Mouse (Mus musculus) erythroblast, adult 5-6 weeks (primary cell): ENCODE results near the gene Pom121. TPM values are rescaled to one million over a fixed set of nuclear protein-coding genes. Genes with fewer than 3 reads are reported as not detected.
A peak's percentile ranks its signal among the peaks of the same experiment; 100 is the strongest.

Source experiments
- ATAC-seq: replicated peaks from 2 replicates; pipeline ENCODE4 v1.8.0; 2016; ENCODE audit warnings: moderate number of reproducible peaks, mild to moderate bottlenecking, moderate TSS enrichment, inconsistent platforms; ENCODE audit not compliant: poor library complexity, low FRiP score, severe bottlenecking
- total RNA-seq, 2 experiments: library from RNA; stranded (forward) in 1 of 2; stranded (reverse) in 1 of 2; fragments of 150-400 nt in 1 of 2; fragments of 200-764, 138-1000 nt in 1 of 2; gene quantifications; 2 replicates each; pipeline versions ENCODE4 v1.2.3 to v1.2.4; 2015 to 2017; ENCODE audit warnings: low replicate concordance in 2 of 2

Gene Pom121
- total RNA-seq (2015; ENCODE audit: low replicate concordance) = 13.8 and 21.3 TPM in 2 replicates
- total RNA-seq (2017; ENCODE audit: low replicate concordance) = 2.8 and 4.3 TPM in 2 replicates

DNA sequence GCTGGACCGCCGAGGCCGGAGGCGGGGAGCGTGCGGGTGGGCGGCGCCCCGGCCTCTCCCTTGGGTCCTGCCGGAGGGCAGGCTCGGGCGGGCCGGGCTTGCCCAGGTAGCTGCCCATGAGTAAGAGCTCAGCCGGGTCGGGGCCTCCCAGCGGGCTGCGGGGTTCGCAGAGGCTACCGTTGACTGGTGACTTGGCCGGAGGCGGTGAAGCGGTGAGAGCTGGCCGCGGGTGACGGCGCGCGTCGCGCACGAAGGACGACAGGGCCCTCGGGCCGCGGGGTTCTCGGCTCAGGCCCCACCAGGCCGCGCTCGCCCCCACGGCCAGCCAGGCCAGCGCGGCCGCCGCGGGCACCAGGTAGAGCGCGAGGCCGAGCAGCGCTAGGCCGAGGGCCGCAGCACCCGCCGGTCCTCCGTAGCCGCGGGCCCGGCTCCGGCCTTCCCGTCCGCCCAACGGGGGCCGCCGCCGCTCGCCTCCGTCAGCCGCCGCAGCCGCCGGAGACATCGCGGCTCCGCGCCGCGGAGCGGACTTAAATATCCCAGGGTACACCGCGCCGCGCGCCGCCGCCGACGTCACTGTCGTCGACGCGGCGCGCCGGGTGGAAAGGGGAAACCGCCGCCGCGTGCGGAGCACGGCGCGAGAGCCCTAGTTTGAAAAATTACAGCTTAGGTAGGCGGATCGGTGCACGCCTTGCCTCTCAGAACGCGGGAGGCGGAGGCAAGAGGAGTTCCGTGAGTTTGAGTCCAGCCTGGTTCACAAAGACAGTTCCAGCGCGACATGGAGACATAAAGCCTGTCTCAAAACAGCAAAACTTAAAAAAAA, at the start of gene Pom121:
Gene Pom121, minus strand, starts transcription at position 543 of the 820 bp plus-strand sequence.
- peak; percentile 86 for ATAC-seq

DNA sequence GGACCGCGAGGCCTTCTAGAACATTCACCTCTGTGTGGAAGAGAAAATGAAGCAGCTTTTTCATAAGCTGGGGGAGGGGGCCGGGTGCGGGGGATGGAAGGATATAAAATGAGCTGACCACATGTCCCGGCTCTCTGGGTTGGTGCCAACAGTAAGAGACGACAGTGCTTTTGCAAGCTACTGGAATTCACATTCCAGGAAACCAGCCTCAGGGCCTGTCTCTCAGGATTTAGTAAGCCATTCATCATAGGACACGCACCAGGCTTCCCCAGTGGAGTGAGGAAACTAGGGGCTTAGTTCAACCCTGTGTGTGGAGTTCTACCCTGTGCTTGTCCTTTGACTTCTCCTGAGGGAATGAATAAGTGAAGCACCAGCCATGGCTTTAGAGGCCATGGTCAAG, 48.1 kb upstream of the Pom121 start:
- no peak for ATAC-seq

DNA sequence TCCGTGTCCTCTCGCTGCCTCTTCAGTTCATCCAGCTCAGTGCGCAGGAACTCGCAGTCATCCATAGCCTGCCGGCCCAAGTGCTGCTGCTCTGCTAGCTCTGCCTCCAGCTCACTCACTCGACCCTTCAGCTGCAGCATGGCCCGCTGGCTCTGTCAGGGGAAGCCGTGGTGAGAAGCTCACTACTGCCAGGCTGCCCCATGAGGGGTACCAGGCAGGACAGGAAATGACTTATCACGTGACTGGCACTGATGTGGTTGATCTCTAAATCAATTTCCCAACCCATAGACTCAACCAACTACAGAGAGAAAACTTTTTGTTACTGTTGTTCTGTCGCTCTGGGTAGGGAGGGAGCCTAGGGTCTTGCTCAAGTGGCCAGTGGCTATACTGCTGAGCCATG, 40.7 kb upstream of the Pom121 start:
- ATAC-seq = no peak

DNA sequence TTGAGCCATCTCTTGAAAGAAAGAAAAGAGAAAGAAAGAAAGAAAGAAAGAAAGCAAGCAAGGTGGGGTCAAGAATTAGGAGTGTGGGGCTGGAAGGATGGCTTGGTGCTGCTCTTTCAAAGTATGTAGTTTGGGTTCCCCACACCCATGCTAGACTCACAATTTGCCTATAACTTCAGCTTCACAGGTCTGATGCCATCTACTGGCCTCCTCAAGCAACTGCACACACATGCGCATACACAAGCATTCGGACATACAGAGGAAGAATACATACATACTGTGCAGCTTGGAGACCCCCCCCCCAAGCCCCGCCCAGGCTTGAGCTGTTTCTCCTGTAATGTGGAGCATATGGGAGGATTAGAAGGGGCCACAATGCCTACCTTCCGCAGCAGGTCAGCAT, 39.5 kb upstream of the Pom121 start:
- ATAC-seq = no peak

DNA sequence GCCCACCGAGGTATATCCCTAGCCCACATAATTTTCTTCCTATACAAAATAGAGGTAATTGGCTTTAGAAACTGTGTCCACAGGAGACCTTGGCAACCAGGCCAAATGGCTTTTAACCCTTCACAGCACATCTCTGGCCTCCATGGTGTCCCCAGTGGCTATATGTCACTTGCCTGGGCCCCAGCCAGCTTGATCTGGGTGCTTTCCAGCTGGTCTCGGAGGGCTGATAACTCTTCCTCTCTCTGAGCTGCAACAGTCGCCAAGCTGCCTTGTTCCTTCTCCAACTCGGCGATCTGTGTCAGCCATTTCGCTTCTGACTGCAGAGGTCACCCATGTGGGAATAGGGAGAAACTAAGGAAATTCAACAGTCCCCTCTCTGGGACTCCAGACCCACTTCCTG, 36.8 kb upstream of the Pom121 start:
- no peak for ATAC-seq

DNA sequence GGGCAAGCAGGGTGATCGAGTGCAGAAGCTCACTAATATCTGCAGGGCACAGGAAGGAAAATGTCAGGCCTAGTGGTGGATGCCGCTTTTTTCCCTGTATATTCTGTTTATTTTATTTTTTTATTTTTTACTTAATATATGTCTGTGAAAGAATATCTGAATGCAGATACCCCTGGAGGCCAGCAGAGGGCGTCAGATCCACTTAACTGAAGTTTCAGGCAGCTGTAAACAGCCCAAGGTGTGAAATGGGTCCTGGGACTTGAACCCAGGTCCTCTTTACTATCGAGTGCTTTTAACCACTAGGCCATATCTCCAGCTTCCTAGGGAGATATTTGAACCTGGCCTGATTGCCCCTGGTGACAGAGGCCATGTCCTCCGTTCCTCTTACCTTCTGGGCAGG, 34.4 kb upstream of the Pom121 start:
- no peak for ATAC-seq

DNA sequence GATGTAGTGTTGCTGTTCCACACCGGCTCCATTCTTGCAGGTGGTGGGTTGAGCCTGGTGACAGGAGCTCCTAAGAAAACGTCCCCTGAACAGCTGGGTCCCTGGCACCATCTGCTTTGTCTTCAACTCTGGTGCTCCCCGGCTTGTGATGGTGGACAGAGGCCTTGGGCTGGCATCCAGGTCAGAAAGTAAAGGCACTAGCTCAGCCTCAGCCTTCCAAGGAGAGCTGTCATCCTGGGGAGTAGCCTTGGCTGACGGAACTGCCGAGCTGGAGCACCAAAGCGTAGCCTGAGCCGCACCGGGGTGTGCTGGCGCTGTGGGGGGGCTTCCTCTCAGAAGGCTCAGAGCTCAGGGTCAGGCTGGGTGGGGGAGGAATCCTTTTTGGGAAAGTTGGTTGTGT, 15.9 kb upstream of the Pom121 start:
- no peak for ATAC-seq

DNA sequence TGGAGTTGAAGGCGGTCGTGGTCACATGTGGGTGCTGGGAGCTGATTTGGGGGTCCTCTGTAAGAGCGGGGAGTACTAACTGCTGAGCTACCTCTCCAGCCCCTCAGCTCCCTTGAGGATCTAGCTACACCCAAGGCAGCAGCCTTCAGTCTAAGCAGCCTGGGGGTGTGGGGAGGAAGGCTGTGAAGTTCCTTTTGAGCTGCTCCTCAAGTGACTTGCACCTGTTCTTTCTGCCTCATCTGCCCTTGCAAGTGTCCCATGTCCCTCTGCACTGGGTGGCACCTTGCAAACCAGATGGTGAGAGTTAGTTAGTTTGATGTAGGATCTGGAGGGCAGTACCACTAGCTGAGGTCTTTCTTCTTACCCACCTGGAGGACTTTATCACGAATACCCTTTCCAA, 13.8 kb upstream of the Pom121 start:
- ATAC-seq = no peak

DNA sequence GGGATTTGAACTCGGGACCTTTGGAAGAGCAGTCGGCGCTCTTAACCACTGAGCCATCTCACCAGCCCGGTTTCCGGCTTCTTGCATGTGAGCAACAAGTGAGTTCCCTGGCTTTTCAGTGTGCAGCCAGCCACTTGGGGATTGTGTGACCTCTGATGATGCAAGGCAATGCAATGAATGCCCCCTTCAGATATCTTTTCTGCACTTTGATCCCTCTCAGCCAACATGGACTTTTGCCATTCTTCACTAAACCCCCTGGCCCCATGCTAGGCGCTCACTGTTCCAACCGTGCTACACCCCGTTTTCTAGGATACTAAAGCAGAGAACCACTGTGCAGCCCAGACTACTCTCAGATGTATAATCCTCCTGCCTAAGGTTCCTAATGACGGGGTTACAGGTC, 11.1 kb upstream of the Pom121 start:
- no peak for ATAC-seq

DNA sequence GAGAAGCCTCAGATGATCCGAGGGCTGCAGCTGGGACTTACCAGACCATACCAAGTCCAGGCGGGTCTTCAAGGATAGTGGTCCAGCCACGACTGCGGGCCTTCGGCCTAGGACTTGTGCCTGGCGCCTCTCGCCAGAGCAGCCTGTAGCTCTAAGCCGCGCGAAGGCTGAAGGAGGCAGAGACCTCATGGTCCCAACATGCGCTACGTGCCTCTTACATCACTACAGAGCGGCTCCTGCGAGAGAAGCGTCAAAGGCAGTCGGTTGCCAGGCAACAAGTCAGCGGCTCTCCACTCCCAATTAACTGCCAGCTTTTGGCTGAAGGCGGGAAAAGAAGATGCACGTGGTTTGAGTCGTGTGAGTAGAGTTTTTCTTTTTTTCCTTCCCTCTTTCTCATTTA, 10.3 kb upstream of the Pom121 start:
- ATAC-seq = no peak

DNA sequence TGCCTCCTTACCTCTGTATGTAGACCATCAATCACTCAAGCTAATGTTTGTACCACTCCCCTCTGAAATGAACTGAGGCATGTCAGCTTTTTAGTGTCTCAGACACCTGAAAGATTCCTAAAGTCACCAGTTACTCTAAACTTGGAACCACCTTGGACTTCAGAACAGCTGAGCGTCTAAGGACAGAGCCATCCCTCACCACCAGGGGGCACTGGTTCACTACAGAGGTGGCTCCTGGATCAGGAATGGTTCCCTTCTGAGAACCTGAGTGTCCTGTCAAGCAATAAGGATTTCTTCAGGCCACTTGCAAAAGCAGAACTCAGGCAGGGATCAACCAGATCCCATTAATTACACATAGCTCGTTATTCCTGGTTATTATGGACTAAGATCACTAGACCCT, 5.9 kb upstream of the Pom121 start:
- peak; percentile 71 for ATAC-seq

DNA sequence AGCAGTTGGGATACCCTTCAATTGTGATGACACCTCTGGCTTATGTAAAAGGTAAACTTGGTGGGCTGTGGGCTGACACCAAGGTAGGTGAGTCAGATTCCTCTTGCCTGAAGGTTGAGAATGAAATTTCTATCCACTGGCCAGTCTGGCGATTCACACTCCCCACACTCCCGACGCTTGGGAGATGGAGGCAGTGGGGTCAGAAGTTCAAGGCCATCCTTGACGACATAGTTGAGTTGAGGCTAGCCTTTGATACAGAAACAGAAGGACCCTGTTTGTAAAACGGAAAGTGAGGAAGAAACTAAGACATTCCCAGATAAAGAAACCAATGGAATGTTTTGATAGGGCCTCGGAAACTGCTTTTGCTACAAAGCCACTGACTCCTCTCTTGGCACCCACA, 5.0 kb upstream of the Pom121 start:
- ATAC-seq = no peak

DNA sequence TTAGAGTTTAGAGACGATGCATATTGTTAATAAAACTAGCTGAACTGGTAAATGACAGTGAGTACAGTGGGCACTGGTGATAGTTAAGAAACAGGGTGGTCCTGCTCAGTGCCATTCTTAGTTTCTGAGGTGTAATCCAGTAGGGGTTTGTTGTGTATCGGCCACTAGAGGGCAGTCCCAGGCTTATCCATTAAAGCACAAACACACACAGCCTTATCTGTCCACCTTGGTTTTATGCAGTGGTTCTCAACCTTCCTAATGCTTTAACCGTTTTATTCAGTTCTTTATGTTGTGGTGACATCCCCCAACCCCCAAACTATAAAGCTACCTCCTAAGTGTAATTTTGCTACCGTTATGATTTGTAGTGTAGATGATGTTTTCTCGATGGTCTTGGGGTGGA, 1.5 kb upstream of the Pom121 start:
- ATAC-seq = peak; percentile 64

DNA sequence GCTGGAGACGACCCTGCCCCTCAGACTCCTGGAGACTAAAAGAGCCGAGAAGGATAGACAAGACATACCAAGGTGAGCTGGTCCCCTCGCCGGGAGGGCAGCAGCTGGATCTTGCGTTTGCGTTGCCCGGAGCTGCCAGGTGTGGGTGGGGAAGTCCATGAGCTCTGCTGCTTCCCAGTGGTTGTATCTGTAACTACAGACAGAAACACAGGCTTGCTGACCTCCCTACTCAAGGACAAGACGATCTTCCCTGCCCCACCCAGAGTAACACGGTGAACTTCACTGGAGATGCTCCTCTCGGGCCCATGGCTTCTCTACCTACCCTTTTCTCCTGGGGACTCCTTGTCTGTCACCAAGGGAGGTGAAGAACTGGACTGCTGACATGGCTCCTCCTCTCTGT, 10.6 kb downstream of the Pom121 start:
- ATAC-seq = no peak

DNA sequence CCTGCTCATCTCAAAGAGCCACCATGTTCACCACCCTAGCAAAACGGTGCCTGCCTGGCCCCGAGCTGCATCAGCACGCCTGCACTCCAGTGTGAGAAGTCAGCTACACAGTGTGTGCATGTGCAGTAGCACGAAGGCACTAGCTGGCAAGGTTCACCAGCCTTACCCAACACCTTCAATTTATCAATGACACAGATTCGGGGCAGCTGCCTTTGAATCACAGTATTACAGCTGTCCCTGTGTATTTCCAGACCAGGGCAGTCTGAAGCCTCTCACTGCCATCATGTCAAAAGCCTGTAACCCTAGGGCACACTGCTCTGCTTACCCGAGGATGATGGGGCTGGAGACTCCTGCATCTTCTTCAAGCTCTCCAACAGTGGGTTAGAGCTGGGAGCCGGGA, 11.6 kb downstream of the Pom121 start:
- no peak for ATAC-seq

DNA sequence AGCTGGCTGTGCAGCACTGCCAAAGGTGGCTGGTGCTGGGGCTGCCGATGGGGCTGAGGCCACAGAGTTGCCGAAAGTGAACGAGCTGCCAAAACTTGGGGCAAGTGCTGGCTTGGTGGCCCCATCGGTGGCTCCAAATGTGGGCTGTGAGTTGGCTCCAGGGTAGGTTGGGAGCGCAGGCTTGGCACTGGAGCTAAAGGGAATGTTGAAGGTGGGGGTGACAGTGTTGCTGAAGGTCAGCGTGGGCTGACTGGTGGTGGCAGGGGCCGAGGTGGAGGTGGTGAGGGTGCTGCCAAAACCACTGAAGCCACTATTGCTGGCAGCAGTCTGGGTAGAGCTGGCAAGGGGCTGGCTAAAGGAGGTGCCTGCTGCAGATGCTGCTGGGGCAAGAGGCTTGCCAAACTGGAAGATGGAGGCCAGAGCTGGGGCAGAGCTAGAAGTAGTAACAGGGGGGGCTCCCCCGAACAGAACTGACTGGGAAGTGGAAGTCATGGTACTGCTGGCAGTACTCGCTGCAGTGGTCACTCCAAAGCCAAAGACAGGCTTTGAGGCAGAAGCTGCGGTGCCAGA, 12.9 kb downstream of the Pom121 start:
- no peak for ATAC-seq

DNA sequence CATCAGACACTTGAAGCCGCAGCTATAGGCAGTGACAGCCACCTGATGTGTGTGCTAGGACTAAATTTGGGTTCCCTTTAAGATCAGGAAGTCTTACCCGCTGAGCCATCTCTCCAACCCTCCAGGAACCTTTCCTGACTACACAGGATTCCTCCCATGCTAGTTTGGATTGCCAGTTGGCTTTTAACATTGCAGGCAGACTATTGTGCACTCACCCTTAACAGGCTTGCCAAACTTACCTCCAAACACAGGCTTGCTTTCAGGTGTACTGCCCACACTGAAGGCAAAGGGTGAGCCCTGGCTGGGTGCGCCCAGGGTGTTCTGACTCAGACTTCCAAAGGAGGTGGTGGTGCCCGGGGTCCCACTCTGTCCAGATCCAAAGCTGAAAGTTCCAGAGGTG, 13.7 kb downstream of the Pom121 start:
- ATAC-seq = no peak

DNA sequence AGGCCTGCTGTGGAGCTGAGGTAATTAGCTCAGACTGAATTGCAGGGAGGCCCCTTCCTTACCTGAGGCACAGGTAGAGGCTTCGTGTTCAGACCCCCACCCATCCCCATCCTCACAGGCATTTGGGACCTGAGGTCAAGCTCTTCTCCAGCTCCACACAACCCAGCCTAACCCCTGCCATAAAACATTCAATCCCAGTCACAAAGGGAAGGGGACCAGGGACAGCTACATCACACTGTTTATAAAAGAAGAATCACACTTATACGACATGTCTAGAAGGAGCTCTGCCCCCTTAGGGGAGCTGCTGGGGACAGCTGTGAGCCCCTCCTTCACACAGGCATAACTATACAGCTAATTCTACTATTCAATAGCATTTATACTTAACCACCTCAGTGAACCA, 18.0 kb downstream of the Pom121 start:
- ATAC-seq = no peak

DNA sequence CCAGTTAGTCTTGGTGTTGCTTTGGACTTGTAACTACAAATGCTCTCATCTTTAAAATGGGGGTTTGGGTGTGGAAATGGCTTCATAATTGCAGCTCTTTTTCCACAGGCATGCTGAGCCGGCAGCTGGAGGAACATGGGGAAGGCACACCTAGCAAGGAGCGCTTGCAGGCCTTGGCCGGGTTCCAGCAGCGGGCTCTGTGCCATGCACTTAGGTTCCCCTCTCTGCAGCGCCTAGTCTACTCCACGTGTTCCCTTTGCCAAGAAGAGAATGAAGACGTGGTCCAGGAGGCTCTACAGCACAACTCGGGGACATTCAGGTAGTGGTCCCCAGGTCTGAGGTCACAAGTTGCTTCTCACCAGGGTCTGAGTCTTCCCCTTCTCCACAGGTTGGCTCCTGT, 19.2 kb downstream of the Pom121 start:
- no peak for ATAC-seq

DNA sequence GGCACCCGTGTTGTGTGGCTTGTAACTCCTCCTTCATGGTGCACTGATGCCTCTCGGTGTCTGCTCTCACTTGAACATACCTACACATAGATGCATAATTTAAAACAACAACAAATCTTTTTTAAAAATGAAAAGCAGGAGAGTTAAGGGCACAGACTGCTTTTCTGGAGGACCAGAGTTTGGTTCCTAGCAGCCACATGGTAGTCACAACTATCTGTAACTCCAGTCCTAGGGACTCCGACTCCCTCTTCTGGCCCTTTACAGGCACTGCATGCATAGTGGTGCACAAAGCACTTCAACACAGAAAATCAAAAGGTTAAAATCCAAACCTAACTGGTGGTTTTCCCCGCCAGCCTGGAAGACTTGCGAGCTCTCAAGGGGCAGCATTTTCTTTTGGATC, 20.7 kb downstream of the Pom121 start:
- ATAC-seq = no peak

DNA sequence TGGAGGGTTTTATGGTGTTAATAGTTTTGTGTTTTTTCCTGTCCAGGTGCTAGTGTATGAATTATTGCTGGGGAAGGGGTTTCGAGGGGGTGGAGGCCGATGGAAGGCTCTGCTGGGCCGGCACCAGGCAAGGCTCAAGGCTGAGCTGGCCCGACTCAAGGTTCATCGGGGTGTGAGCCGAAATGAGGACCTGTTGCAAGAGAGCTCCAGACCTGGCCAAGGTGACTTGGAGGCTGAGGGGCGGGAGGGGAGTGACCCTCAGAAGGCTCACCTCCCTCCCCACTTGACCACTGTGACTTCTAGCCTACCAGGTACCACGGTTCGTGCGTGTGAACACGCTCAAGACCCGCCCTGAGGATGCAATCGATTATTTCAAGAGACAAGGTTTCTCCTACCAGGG, 23.2 kb downstream of the Pom121 start:
- no peak for ATAC-seq
